Mouse (Mus musculus) lung, embryonic 15.5 days (tissue): ENCODE measurements around the gene Tcl1b3. TPM values are rescaled to one million over a fixed set of nuclear protein-coding genes. Genes with fewer than 3 reads are reported as not detected.
"Not testable (repeated sequence)": the region's sequence is repeated elsewhere in the genome, so short reads cannot be mapped to it uniquely, and the experiment has no call there.

Experiments used
- ATAC-seq: fragments of 200-750 bp; cut with Nextera tagmentation; 2 replicates; pipeline ENCODE4 v1.8.0; 2017; ENCODE audit warnings: moderate number of reproducible peaks, borderline replicate concordance; ENCODE audit not compliant: low FRiP score, low TSS enrichment; ENCODE audit errors: extremely low read depth
- H3K27ac ChIP-seq: fragments of 300-500 bp; sonication (generic); 2 replicates; pipeline ENCODE4 v1.5.1; 2015; ENCODE audit warnings: moderate library complexity, mild to moderate bottlenecking, inconsistent platforms
- H3K27me3 ChIP-seq: fragments of 300-500 bp; sonication (generic); 2 replicates; pipeline ENCODE4 v1.6.1; 2015; ENCODE audit warnings: inconsistent platforms
- H3K36me3 ChIP-seq: fragments of 300-500 bp; sonication (generic); 2 replicates; pipeline ENCODE4 v1.6.1; 2015; ENCODE audit warnings: inconsistent platforms
- H3K4me1 ChIP-seq: fragments of 300-500 bp; sonication (generic); 2 replicates; pipeline ENCODE4 v1.6.1; 2015; ENCODE audit warnings: inconsistent platforms
- H3K4me2 ChIP-seq: fragments of 300-500 bp; sonication (generic); 2 replicates; pipeline ENCODE4 v1.6.1; 2015; ENCODE audit warnings: inconsistent platforms, mild to moderate bottlenecking, moderate library complexity
- H3K4me3 ChIP-seq: fragments of 300-500 bp; sonication (generic); 2 replicates; pipeline ENCODE4 v1.5.1; 2015; ENCODE audit warnings: mild to moderate bottlenecking, inconsistent platforms
- H3K9ac ChIP-seq: fragments of 300-500 bp; sonication (generic); 2 replicates; pipeline ENCODE4 v1.6.1; 2015; ENCODE audit warnings: inconsistent platforms
- H3K9me3 ChIP-seq: fragments of 300-500 bp; sonication (generic); 2 replicates; pipeline ENCODE4 v1.6.1; 2016; ENCODE audit warnings: inconsistent platforms
- WGBS: fragments of 180-500 bp; shearing (Covaris S2); methylation state at CpG from one replicate; pipeline ENCODE4 v1.1.7; 2015; 5-methylcytosine and 5-hydroxymethylcytosine counted together
- polyA plus RNA-seq: library from polyadenylated mRNA; unstranded; fragments of >200 nt; fragmentation: Nextera tagmentation; extraction: Ambion mirVana; gene quantifications from 2 replicates; pipeline ENCODE4 v1.2.1, GENCODE M21; 2015

Tcl1b3 gene
- polyA plus RNA-seq, 1 experiment from 2014 or later, result not detected

DNA sequence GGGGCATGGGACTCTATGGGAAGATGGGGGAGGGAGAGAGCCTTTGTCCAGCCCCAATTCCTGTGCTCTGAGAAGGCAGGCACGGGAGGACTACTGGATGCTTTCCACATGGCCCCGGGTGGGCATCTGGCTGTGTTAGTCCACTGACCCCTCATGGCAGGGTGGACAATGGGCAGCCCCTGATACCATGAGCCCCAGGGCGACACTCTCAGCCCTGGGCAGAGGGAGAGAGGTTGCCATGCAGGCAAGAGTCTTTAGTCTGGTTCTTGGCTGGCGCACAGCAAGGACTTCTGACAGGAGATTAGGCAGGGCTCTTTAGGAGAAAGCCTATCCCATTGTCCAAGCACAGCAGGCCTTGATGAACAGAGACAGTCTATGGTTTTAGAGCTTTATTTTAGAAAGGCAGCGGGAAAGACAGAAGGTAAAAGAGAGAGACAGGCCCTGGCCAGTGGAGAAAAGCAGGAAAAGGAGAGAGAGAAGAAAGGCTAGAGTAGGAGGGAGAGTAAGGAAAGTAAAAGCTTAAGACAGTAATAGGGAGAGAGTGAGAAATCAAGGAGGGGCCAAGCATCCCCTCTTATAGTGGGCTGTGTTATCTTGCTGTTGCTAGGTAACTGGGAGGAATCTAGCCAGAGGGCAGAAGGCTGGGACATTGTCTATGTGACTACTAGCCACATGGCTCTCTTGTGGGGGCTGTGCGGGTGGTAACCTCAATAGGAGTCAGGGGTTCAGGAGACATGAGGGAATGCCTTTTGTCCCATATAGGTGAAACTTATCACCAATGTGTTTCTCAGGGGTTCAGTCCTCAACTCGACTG is 9.0 kb downstream of the Tcl1b3 start:
- not testable (repeated sequence) for H3K9me3 ChIP-seq, H3K27ac ChIP-seq, H3K4me2 ChIP-seq, ATAC-seq, H3K4me3 ChIP-seq, H3K36me3 ChIP-seq, H3K9ac ChIP-seq, H3K27me3 ChIP-seq, H3K4me1 ChIP-seq
- WGBS, result 63% methylated on average over 7 of the region's 7 CpGs

DNA sequence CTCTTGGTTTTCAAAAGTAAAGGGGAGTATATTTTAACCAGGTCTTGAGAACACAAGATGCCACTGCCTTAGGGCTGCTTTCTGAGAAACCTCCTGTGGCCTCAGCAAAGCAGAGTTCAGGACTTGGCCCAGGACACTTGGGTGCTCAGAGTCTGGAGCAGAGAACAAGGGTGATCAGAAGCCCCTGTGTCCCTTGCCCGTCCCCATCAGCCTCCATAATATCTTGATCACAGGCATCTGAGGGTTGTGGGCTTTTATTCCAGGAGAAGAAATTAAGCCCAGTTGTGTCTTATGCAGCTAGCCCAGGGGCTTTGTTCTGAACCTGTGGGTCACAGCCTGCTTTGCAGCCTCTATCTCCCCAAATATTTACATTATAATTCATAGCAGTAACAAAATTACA is 10.8 kb downstream of the Tcl1b3 start, which contains the start of gene Tcl1b4:
Gene Tcl1b4 (plus strand): TSS at position 301 of the 400 bp plus-strand sequence.
- H3K36me3 ChIP-seq, ATAC-seq, H3K27ac ChIP-seq, H3K27me3 ChIP-seq, H3K4me1 ChIP-seq, H3K4me3 ChIP-seq, H3K9ac ChIP-seq, H3K4me2 ChIP-seq, H3K9me3 ChIP-seq: not testable (repeated sequence)
- WGBS, result 60% methylated on average over 1 of the region's 1 CpGs

DNA sequence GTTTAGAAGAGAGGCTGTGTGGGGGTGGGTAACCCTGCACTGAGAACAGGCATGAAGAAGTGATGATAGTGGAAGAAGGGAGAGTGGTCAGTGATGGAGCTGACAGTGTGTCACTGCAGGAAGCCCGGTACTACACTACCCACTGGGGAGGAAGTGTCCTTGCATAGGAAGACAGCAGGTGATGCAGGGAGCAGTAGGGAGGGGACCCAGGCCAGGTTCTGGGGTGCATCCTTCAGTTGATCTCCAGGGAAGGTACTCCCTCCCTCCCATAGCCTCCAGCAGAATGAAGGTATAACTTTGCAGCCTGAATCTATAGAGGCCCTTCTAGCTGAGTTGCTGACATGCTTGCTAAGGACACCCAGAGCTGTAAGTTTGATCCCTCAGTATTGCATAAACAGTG is 16.2 kb downstream of the Tcl1b3 start:
- H3K36me3 ChIP-seq, result no peaks in the 10 kb centered on the region
- no peak for ATAC-seq

DNA sequence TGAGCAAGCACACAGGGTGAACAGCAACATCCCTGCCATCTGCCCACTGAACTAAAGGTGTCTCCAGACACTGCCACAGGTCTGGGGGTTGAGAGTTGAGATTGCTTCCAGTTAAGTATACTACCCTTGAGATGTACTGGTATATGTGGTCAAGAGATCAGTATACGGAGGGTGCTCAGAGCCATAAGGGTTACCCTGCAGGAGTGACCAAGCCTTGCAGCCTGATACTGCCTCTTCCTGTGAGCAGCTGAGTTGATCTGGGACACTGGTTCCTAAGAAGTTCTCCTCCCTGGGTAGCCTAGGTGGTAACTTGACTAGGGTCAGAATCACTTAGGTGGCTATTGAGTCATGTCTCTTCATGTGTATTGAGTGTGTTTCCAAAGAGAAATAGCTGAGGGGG is 17.6 kb downstream of the Tcl1b3 start:
- no peak overlapping the region for H3K4me2 ChIP-seq
- H3K9me3 ChIP-seq, result no peaks in the 10 kb centered on the region
- no peak for ATAC-seq
- H3K27me3 ChIP-seq, result no peaks in the 10 kb centered on the region
- H3K27ac ChIP-seq, result no peak overlapping the region
- H3K36me3 ChIP-seq, result no peaks in the 10 kb centered on the region
- H3K4me1 ChIP-seq, result no peaks in the 10 kb centered on the region
- WGBS, result 86% methylated on average over 1 of the region's 1 CpGs
- no peak overlapping the region for H3K4me3 ChIP-seq
- no peak overlapping the region for H3K9ac ChIP-seq

More for the DNA sequence above, 16.2 kb downstream of the Tcl1b3 start:
- Histone ChIP-seq H3K4me3 (no peak overlapping the region), H3K9me3 (no peaks in the 10 kb centered on the region), H3K9ac (no peak overlapping the region), H3K4me2 (no peak overlapping the region), H3K4me1 (no peaks in the 10 kb centered on the region), H3K27me3 (no peaks in the 10 kb centered on the region), H3K27ac (no peak overlapping the region)
- WGBS, result 60% methylated on average over 1 of the region's 1 CpGs

DNA sequence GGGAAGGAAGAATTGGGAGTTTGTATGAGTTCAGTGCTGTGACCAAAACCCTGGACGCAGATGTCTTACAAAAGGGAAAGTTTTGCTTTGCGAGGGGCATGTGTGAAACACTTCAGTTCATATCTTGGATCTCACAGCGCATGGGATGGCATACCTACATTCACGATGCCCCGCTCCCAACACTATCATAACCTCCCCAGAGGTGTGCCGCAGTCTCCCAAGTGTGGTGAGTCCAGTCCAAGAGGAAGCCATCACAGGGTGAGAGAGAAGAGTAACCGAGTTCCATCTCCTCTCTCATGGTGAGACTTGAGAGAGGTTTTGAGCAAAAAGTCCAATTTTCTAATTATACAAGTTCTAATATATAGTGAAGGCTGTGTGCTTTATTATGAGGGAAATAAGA is 18.4 kb downstream of the Tcl1b3 start:
- Histone ChIP-seq H3K36me3 (no peaks in the 10 kb centered on the region), H3K27ac (no peak overlapping the region), H3K9ac (no peak overlapping the region), H3K4me3 (no peak overlapping the region), H3K9me3 (no peaks in the 10 kb centered on the region), H3K4me2 (no peak overlapping the region), H3K4me1 (no peaks in the 10 kb centered on the region), H3K27me3 (no peaks in the 10 kb centered on the region)
- WGBS, result 85% methylated on average over 7 of the region's 7 CpGs
- ATAC-seq, result no peak

DNA sequence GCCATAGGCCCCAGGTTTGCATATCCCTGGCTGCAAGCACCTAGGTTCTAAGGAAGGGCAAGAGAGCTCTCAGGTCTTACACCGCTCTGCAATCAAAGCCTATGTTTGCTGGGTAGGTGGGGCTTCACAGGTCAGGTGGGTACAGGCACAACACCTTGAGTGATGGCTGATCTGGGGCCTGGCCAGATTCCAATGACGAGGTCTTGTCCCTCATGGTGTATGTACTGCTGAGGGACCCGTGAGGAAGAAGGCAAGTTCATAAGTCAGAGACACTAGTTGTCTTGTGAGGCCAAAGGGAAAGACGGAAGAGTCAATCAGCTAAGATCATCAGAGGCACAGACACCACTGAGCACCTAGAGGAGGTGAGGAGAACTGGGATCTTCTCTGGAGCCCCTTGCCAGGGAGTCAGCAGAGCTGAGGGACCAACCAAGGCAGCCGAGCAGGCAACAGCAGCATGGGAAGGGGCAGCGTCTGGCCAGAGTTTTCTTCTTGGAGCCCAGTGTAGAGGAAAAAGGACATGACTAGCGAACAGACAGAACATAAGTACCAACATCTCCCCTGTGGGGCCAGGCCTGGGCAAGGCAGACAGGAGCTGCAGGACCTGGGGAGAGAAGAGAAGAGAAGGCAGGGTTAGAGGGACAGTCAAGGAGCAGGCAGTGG is 26.4 kb downstream of the Tcl1b3 start:
- Histone ChIP-seq H3K27me3 (no peaks in the 10 kb centered on the region), H3K9ac (no peak overlapping the region), H3K4me2 (no peak overlapping the region), H3K4me1 (no peaks in the 10 kb centered on the region), H3K4me3 (no peak overlapping the region), H3K36me3 (no peaks in the 10 kb centered on the region), H3K9me3 (no peaks in the 10 kb centered on the region), H3K27ac (no peak overlapping the region)
- ATAC-seq, result no peak
- 72% methylated on average over 7 of the region's 7 CpGs for WGBS

DNA sequence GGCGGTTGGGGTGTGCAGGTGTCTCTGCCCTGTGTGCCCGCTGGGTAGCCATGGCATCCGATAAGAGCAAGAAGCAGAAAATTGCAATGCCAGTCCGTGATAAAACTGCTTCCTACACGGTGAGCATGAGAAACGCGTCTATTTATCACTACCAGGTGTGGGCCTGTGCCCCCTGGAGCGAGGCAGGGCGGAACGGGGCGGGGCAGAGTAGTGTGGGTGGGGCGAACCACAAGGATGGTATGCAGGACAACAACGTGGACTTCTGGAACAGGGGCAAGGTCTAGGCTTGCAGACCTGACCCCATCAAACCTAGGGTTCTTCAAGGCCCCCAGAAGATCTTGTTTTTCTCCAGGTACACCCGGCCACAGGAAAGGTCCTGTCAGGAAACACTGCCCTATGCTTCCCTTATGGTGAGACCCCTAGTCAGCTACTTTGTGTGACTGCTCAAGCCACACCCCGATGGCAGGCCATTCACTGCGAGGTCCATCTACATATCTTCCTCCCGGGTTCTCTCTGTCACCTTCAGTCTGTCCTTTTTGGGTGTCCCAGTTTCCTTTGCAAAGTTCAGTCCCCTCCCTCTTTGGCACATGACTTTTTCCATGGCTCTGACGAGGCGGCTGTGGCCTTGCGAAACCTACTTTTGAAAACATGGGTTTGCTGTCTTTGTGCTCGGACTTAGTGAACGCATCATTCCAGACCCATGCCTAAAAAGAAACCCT is 31.9 kb downstream of the Tcl1b3 start, which contains the start of gene Tcl1:
Gene Tcl1 (minus strand): TSS at position 193 of the 719 bp plus-strand sequence.
- ATAC-seq, result no peak
- no peaks in the 10 kb centered on the region for H3K9me3 ChIP-seq
- H3K4me1 ChIP-seq, result no peaks in the 10 kb centered on the region
- 83% methylated on average over 22 of the region's 22 CpGs for WGBS
- H3K4me2 ChIP-seq, result no peak within 1 kb of the TSS
- no peak within 1 kb of the TSS for H3K4me3 ChIP-seq
- H3K27ac ChIP-seq, result no peak within 1 kb of the TSS
- no peaks in the 10 kb centered on the region for H3K27me3 ChIP-seq
- no peak within 1 kb of the TSS for H3K9ac ChIP-seq
- H3K36me3 ChIP-seq, result no peaks in the 10 kb centered on the region

DNA sequence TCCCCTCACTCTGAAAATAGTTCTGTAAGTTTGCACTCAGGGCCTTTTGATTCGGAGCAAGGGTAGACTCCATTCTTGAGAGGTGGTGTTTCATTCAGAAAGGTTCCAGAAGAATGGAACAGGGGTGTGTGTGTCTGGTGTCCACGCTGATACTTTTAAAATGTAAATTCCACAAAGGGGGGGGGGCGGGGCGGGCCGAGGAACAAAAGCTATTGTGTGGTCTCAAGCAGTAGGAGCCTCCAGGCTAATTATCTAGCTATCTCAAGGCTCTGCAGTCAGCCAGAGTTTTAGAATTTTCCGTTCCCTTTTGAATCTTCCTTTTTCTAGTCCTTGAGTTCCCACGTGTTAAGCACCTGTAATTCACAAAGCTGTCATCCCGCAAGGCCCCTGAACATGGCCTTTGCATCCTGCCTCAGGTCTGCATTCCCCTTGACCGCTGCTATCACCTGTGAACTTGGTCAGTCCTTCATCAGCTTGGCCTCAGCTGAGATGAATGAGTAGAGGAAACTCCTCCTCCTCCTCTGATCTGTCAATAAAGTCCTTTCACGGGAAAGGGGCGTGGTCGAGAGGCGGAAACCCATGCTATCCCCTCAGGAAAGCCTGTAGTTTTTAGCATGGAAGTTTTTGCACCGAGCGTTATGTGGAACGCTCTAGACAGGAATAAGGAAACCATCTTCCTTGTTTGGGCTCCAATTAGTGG is 33.9 kb downstream of the Tcl1b3 start:
- Histone ChIP-seq H3K4me1 (no peaks in the 10 kb centered on the region), H3K4me2 (no peak overlapping the region), H3K27me3 (no peaks in the 10 kb centered on the region), H3K4me3 (no peak overlapping the region), H3K9me3 (no peaks in the 10 kb centered on the region), H3K27ac (no peak overlapping the region), H3K36me3 (no peaks in the 10 kb centered on the region), H3K9ac (no peak overlapping the region)
- ATAC-seq, result no peak
- 57% methylated on average over 16 of the region's 16 CpGs for WGBS

DNA sequence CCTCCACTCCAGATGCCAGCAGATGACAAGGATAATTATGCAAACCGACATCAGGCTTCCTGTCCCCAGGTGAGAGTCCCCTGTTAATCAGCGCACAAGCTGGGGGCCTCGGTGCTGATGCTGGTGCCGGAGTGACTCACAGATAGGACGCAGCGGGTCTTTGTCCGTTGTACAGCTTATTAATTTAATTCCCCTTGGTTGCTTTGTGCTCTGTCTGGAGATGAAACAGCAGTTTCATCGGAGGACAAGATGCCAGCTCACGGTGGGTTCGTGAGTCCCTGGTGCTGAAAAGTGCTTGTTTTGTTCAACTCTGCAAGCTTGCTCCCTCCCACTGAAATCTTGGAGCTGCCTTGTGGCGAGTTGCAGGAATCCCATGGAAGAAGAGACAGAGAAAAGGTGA is 43.5 kb downstream of the Tcl1b3 start:
- 69% methylated on average over 11 of the region's 11 CpGs for WGBS
- ATAC-seq, result no peak
- Histone ChIP-seq H3K36me3 (no peaks in the 10 kb centered on the region), H3K4me1 (no peaks in the 10 kb centered on the region), H3K9me3 (no peaks in the 10 kb centered on the region), H3K27me3 (no peaks in the 10 kb centered on the region), H3K9ac (no peak overlapping the region), H3K4me3 (no peak overlapping the region), H3K27ac (no peak overlapping the region), H3K4me2 (no peak overlapping the region)

DNA sequence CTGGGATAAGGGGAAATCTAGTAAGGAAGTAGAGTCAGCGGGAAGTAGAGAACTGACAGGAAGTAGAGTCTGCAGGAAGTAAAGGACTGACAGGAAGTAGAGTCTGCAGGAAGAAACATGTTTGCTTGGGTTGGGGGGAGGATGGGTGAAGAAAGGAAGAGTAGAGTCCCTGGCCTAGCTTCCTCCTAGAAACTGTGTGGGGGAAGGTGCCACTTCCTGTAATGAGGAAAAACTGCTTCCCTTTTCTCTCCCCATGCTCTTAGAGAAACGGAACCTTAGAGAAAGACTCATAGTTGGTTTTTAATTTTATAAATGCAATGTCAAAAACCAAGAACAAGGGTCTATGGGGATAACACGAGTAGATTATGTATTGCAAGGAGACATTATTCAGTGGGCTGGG is 44.2 kb downstream of the Tcl1b3 start:
- Histone ChIP-seq H3K9ac (no peak overlapping the region), H3K27me3 (no peaks in the 10 kb centered on the region), H3K4me2 (no peak overlapping the region), H3K4me1 (no peaks in the 10 kb centered on the region), H3K4me3 (no peak overlapping the region), H3K36me3 (no peaks in the 10 kb centered on the region), H3K27ac (no peak overlapping the region), H3K9me3 (no peaks in the 10 kb centered on the region)
- 75% methylated on average over 3 of the region's 3 CpGs for WGBS
- no peak for ATAC-seq

DNA sequence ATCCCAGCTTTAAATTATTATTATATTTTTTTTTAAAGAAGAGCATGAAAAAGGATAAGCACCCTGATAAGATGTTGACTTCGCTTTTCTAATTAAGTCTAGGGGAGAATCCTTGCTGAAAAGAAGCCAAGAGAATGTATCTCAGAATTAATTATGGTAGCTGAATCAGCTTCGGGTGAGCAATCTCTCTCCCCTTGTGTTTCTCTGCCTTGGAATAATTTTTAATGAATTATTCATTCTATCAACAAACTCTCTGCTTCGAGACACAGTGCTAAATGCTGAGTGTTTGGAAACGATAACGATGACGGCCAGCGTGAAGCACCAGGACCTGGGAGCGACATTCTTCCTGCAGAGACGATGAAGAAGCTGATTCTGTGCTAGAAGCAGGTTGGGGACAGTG is 48.2 kb downstream of the Tcl1b3 start:
- Histone ChIP-seq H3K9ac (no peak overlapping the region), H3K4me1 (no peaks in the 10 kb centered on the region), H3K4me3 (no peak overlapping the region), H3K27ac (no peak overlapping the region), H3K27me3 (no peaks in the 10 kb centered on the region), H3K36me3 (no peaks in the 10 kb centered on the region), H3K4me2 (no peak overlapping the region), H3K9me3 (no peaks in the 10 kb centered on the region)
- no peak for ATAC-seq
- WGBS, result 76% methylated on average over 9 of the region's 9 CpGs
